Mouse (Mus musculus) hindbrain, embryonic 11.5 days (tissue): ENCODE measurements around the gene Plppr5. TPM values are rescaled to one million over a fixed set of nuclear protein-coding genes. Genes with fewer than 3 reads are reported as not detected.

Experiments used
- ATAC-seq: fragments of 200-750 bp; cut with Nextera tagmentation; 2 replicates; pipeline ENCODE4 v1.8.0; 2017; ENCODE audit warnings: mild to moderate bottlenecking, moderate TSS enrichment, moderate library complexity; ENCODE audit not compliant: low FRiP score
- DNase-seq: peaks from one replicate; pipeline ENCODE4 v3.0.0-alpha.2; 2015; ENCODE audit warnings: low spot score
- H3K27ac ChIP-seq: fragments of 300-500 bp; sonication (generic); 2 replicates; pipeline ENCODE4 v1.5.1; 2014; ENCODE audit warnings: mild to moderate bottlenecking, low read depth, low read length
- H3K27me3 ChIP-seq: fragments of 300-500 bp; sonication (generic); 2 replicates; pipeline ENCODE4 v1.6.1; 2014; ENCODE audit warnings: mild to moderate bottlenecking, low read length, moderate library complexity, mixed read lengths; ENCODE audit not compliant: control insufficient read depth, insufficient read depth
- H3K36me3 ChIP-seq: fragments of 300-500 bp; sonication (generic); 2 replicates; pipeline ENCODE4 v1.6.1; 2014; ENCODE audit warnings: mild to moderate bottlenecking, low read length, moderate library complexity, mixed read lengths; ENCODE audit not compliant: control insufficient read depth, insufficient read depth
- H3K4me1 ChIP-seq: fragments of 300-500 bp; sonication (generic); replicated peaks from 2 replicates; pipeline ENCODE4 v1.6.1; 2014; ENCODE audit warnings: low read length, mixed read lengths; ENCODE audit not compliant: control insufficient read depth, insufficient read depth
- H3K4me2 ChIP-seq: fragments of 300-500 bp; sonication (generic); replicated peaks from 2 replicates; pipeline ENCODE4 v1.6.1; 2014; ENCODE audit warnings: mild to moderate bottlenecking, low read depth, low read length
- H3K4me3 ChIP-seq: fragments of 300-500 bp; sonication (generic); 2 replicates; pipeline ENCODE4 v1.5.1; 2014; ENCODE audit warnings: low read depth, low read length
- H3K9ac ChIP-seq: fragments of 300-500 bp; sonication (generic); 2 replicates; pipeline ENCODE4 v1.6.1; 2014; ENCODE audit warnings: low read depth, low read length
- H3K9me3 ChIP-seq: fragments of 300-500 bp; sonication (generic); 2 replicates; pipeline ENCODE4 v1.6.1; 2016; ENCODE audit warnings: low read length; ENCODE audit not compliant: control insufficient read depth
- WGBS: fragments of 180-500 bp; shearing (Covaris S2); extraction: QIAGEN DNeasy Blood & Tissue Kit; methylation state at CpG from one replicate; pipeline ENCODE4 v1.1.7; 2014; 5-methylcytosine and 5-hydroxymethylcytosine counted together
- polyA plus RNA-seq: library from polyadenylated mRNA; unstranded; fragments of >200 nt; fragmentation: Nextera tagmentation; extraction: Ambion mirVana; gene quantifications from 2 replicates; pipeline ENCODE4 v1.2.1, GENCODE M21; 2014

Plppr5 gene
- polyA plus RNA-seq, 1 experiment from 2014 or later = 0.48 TPM

DNA sequence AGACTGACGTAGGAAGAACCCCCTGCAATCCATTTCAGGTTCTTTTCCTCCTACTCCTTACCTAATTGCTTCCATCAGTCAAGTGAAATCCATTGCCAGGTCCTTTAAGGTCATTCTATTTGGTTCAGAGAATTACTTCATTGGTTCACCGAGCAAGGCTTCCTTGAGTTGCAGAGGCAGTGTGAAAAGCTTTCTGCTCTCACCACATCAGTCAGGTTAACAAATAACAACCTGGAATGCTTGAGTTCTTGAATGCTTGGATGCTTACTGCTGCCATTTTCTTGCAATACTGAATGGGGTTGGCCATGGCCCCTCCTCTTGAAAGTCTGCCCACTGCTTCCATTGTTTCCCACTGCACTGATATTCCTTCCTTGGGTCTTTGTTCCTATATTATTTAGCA is 28.8 kb downstream of the Plppr5 start:
- Histone ChIP-seq H3K4me2 (no peak overlapping the region), H3K9ac (no peak overlapping the region), H3K4me3 (no peak overlapping the region), H3K27ac (no peak overlapping the region), H3K9me3 (no peaks in the 10 kb centered on the region), H3K27me3 (no peaks in the 10 kb centered on the region), H3K36me3 (no peaks in the 10 kb centered on the region), H3K4me1 (no peaks in the 10 kb centered on the region)
- WGBS = 50% methylated on average over 2 of the region's 2 CpGs
- ATAC-seq (no peak), DNase-seq (no peak)

DNA sequence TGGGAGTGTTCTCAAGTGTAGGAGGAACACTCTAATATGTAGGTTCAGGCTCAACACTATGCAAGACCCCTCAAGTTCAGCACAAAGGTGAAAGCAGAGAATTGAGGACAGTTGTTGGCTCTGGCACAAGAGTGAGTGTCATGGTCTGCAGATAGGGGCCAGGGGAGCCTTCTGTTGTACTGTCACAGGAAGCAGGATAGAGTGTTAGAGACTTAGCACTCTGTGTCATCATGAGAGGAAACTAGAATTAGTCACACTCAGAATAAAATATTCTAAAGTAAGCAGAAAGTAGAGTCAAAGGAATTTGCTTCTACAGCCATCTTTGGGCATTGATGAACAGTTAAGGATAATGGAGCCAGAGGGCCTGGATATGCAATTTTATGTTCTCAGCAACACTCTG is 31.7 kb downstream of the Plppr5 start:
- Histone ChIP-seq H3K4me2 (no peak overlapping the region), H3K4me3 (no peak overlapping the region), H3K27me3 (no peaks in the 10 kb centered on the region), H3K9me3 (no peaks in the 10 kb centered on the region), H3K27ac (no peak overlapping the region), H3K9ac (no peak overlapping the region), H3K4me1 (no peaks in the 10 kb centered on the region), H3K36me3 (no peaks in the 10 kb centered on the region)
- DNase-seq (no peak), ATAC-seq (no peak)

DNA sequence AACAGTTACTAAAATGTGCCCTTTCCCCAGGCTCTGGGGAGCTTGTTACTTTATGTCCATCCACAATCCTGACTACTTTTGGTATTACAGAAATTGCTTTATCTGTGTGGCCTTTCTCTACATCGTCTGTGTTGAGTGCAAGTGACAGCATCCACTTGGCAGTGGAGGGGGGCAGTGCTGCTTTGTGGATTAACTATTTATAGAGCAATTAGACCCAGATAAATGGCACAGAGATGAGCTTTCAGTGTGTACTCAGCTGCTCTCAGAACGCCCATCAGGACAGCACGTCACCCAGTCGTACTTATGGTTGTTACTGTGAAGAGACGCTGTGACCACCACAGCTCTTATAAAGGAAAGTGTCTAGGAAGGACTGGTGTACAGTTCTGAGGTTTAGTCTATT is 36.8 kb downstream of the Plppr5 start:
- no peak for DNase-seq
- no peak overlapping the region for H3K9ac ChIP-seq
- no peaks in the 10 kb centered on the region for H3K9me3 ChIP-seq
- H3K4me3 ChIP-seq = no peak overlapping the region
- H3K27me3 ChIP-seq = no peaks in the 10 kb centered on the region
- no peaks in the 10 kb centered on the region for H3K4me1 ChIP-seq
- ATAC-seq = no peak
- no peak overlapping the region for H3K4me2 ChIP-seq
- no peaks in the 10 kb centered on the region for H3K36me3 ChIP-seq
- H3K27ac ChIP-seq = no peak overlapping the region
- WGBS = 77% methylated on average over 5 of the region's 5 CpGs

DNA sequence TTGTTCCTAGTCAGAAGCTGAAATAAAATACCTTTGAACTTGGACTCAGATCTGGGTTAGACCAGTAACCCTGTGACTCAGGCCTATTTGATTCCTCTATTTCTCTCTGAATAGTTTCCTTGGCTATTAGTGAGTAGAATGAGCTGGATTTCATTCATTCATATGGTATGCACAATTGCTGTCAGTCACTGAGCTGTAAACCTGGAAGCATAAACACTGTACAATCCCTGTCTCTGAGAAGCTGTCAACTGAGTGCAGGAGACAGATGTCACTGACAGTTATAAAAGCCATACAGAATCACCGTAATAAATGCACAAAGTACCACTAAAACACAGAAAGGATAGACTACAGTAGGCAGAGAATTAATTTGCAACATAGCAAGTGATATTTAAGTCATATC is 40.2 kb downstream of the Plppr5 start:
- Histone ChIP-seq H3K9ac (no peak overlapping the region), H3K4me1 (no peaks in the 10 kb centered on the region), H3K27me3 (no peaks in the 10 kb centered on the region), H3K4me3 (no peak overlapping the region), H3K36me3 (no peaks in the 10 kb centered on the region), H3K27ac (no peak overlapping the region), H3K9me3 (no peaks in the 10 kb centered on the region), H3K4me2 (no peak overlapping the region)
- DNase-seq (no peak), ATAC-seq (no peak)
- 85% methylated on average over 1 of the region's 1 CpGs for WGBS

DNA sequence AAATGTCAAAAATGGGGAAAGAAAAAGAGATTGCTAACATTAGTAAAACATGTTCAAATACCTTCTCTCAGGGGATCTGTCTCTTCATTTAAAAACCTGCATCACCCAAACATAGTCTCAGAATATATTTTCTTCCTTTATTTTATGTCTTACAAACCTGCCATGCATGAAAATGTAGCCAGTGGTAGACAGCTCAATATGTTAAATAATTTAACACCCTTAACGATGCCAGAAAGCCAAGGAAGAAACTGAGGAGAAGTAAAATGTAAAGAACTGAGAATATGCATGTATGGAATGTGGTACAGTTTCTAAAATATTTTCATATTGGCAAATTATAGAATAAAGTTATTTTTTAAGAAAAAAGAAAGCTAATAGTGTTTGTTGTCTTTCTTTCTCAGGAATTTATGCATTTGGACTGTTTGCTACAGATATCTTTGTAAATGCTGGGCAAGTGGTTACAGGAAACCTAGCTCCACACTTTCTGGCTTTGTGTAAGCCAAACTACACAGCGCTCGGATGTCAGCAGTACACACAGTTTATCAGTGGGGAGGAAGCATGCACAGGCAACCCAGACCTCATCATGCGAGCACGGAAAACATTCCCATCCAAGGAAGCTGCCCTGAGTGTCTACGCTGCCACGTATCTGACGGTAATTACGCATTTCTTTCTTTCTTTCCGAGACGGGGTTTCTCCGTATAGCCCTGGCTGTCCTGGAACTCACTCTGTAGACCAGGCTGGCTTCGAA is 50.8 kb downstream of the Plppr5 start:
- no peaks in the 10 kb centered on the region for H3K4me1 ChIP-seq
- 90% methylated on average over 13 of the region's 13 CpGs for WGBS
- H3K4me3 ChIP-seq = no peak overlapping the region
- H3K4me2 ChIP-seq = no peak overlapping the region
- no peaks in the 10 kb centered on the region for H3K9me3 ChIP-seq
- no peaks in the 10 kb centered on the region for H3K27me3 ChIP-seq
- H3K9ac ChIP-seq = no peak overlapping the region
- no peak for DNase-seq
- ATAC-seq = no peak
- H3K36me3 ChIP-seq = no peaks in the 10 kb centered on the region
- H3K27ac ChIP-seq = no peak overlapping the region

DNA sequence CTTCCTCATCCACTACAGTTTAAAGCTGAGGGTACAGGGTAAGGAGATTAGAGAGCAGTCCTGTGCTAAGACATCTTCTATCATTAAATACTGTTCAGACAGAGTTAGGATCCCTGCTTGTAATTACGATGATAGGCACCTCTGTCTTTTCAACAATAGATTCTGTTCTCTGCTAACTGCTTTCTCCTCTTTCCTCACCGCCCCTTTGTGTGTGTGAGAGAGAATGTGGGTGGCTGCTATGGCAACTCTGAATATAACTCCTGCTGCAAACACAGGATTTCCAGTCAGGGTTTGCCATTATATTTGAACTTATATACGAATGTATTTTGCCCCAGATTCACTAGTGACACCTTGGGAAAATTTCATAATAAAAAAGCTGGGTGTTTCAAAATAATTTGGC is 54.2 kb downstream of the Plppr5 start:
- peak; percentile 16 for DNase-seq
- Histone ChIP-seq H3K9ac (no peak overlapping the region), H3K27ac (no peak overlapping the region), H3K4me3 (no peak overlapping the region), H3K27me3 (no peaks in the 10 kb centered on the region), H3K36me3 (no peaks in the 10 kb centered on the region), H3K4me2 (no peak overlapping the region), H3K4me1 (no peaks in the 10 kb centered on the region), H3K9me3 (no peaks in the 10 kb centered on the region)
- no peak for ATAC-seq
- WGBS = 22% methylated on average over 3 of the region's 3 CpGs

DNA sequence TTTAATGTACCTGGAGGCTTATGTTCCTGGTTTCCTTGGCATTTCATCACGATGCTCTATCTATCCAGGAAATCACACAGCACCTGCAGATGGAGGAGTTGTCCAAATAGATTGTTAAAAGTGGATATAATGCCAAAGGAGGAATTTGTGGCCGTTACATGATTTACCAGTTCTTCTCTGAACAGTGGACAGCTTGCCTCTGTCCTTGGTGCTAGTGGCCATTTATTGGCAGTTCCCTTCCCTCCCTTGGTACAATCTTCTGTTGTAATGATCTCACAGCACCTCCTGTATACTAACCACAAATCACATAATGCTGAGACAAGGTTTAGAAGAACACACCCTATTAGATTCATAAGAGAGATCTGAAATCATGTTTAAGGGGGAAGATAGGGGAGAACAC is 55.7 kb downstream of the Plppr5 start:
- Histone ChIP-seq H3K9ac (no peak overlapping the region), H3K4me3 (no peak overlapping the region), H3K4me1 (no peaks in the 10 kb centered on the region), H3K27ac (no peak overlapping the region), H3K36me3 (no peaks in the 10 kb centered on the region), H3K9me3 (no peaks in the 10 kb centered on the region), H3K27me3 (no peaks in the 10 kb centered on the region), H3K4me2 (no peak overlapping the region)
- no peak for ATAC-seq
- DNase-seq = no peak
- WGBS = 71% methylated on average over 2 of the region's 2 CpGs

DNA sequence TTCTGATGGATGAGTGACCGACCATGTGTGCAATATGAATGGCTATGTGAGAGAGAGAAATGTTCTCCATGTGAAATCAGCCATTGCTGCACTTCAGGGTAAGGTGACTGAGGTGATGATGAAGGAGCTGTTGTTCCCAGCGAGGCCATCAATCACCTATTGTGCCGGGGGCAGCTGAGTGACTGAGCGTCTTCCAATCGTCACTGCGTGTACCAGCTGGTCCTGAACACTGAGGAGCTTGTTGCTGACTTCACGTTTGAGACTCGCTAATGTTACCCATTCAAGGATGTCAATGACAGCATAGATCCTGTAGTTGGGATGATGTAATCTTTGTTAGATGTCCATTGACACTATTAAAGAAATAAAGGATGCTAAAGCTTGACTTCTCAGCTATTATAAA is 74.0 kb downstream of the Plppr5 start:
- no peaks in the 10 kb centered on the region for H3K27me3 ChIP-seq
- no peaks in the 10 kb centered on the region for H3K9me3 ChIP-seq
- WGBS = 44% methylated on average over 8 of the region's 8 CpGs
- H3K36me3 ChIP-seq = no peaks in the 10 kb centered on the region
- DNase-seq (peak; percentile 50), ATAC-seq (peak; percentile 76)
- H3K27ac ChIP-seq = no peak overlapping the region
- no peaks in the 10 kb centered on the region for H3K4me1 ChIP-seq
- H3K4me3 ChIP-seq = no peak overlapping the region
- no peak overlapping the region for H3K9ac ChIP-seq
- H3K4me2 ChIP-seq = no peak overlapping the region

DNA sequence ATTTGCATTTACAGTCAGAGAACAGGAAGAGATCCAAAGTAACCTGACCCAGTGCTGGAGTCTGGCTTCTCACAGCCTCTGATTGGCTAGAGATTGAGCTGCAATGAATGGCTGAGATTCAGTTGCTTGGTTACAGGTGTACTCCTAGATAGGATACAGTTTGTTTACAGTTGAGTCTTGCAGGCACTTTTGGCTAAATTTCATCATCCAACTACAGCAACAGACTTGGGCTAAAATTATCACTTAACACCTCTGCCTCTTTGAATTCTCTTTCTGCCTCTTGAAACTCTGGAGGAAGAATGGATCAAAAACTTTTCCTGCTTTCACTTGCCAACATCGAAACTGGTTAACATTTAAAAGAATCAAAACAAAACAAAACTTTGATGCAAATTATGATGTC is 89.7 kb downstream of the Plppr5 start:
- H3K4me1 ChIP-seq = no peaks in the 10 kb centered on the region
- no peak overlapping the region for H3K9ac ChIP-seq
- ATAC-seq (no peak), DNase-seq (no peak)
- H3K27ac ChIP-seq = no peak overlapping the region
- H3K27me3 ChIP-seq = no peaks in the 10 kb centered on the region
- H3K4me3 ChIP-seq = no peak overlapping the region
- no peaks in the 10 kb centered on the region for H3K9me3 ChIP-seq
- WGBS = 80% methylated on average over 1 of the region's 1 CpGs
- H3K4me2 ChIP-seq = no peak overlapping the region
- no peaks in the 10 kb centered on the region for H3K36me3 ChIP-seq
